Mouse (Mus musculus): ENCODE results near the gene Notch1. TPM values are rescaled to one million over a fixed set of nuclear protein-coding genes. Genes with fewer than 3 reads are reported as not detected.
A peak's percentile ranks its signal among the peaks of the same experiment; 100 is the strongest.

Gene Notch1
- total and polyA plus RNA-seq, 2 experiments: 6.2 to 9.7 TPM

DNA sequence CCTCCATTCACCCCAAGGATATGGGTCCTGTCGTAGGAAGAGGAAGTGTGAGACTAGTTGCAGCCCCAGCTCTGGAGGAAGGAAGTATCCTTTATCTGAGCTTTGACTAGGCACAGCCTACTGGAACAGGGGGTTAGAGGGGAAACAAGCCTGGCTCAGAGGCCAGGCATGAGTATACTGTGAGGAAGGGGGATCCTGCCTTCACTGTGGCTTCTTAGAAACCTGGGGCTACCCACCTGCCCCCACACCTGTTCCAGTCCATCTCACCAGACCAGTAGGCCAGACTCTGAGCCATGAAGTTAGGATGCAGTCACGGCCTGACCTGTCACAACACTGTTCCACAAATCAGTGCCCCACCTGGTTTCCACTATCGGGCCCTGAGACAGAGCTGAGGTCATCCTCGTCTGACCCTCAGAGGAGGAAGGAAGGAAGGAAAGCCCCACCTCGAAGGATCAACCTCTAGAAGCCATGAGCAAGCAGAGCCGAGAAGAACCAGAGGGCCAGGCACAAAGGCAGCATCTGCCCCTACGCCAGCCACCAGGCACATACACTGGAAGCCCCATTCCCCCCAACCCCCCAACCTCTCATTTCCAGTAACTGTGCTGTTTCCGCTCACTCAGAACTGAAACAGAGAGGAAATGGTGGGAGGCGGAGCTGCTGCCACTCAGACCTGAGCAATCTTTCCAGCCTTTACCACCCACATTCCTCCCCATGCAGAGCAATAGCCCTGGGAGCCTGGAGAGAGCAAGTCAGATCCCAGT is 23.3 kb downstream of the Notch1 start:
- DNase-seq (ENCODE audit: extremely low read depth, low read depth, low spot score): no peak
- TF ChIP-seq CTCF (IDR thresholded peaks at IDR 0.05; ENCODE audit: low read depth, low read length) (no peak), POLR2A (IDR thresholded peaks at IDR 0.05; ENCODE audit: extremely low read depth, insufficient read depth, low read length) (no peak)
- H3K27ac ChIP-seq (replicated peaks; ENCODE audit: insufficient read depth, low read depth, low read length): peak overlapping the region; percentile 83
- peaks cover 28% of the 10 kb centered on the region for H3K4me1 ChIP-seq (ENCODE audit: control insufficient read depth, insufficient read depth, low read length)
- H3K36me3 ChIP-seq (ENCODE audit: control insufficient read depth, insufficient read depth, low read length): no peaks in the 10 kb centered on the region
- H3K79me2 ChIP-seq (ENCODE audit: control insufficient read depth, insufficient read depth, low read length): peaks cover 82% of the 10 kb centered on the region
- 62% methylated on average over 9 of the region's 9 CpGs for WGBS
- no peak overlapping the region for H3K4me3 ChIP-seq (ENCODE audit: insufficient read depth, low read depth, low read length)
- H3K27me3 ChIP-seq (ENCODE audit: control insufficient read depth, insufficient read depth, low read length): no peaks in the 10 kb centered on the region
- H3K9ac ChIP-seq (ENCODE audit: low read depth, low read length): peak overlapping the region; percentile 3; the same call in 1 of the 2 replicates

DNA sequence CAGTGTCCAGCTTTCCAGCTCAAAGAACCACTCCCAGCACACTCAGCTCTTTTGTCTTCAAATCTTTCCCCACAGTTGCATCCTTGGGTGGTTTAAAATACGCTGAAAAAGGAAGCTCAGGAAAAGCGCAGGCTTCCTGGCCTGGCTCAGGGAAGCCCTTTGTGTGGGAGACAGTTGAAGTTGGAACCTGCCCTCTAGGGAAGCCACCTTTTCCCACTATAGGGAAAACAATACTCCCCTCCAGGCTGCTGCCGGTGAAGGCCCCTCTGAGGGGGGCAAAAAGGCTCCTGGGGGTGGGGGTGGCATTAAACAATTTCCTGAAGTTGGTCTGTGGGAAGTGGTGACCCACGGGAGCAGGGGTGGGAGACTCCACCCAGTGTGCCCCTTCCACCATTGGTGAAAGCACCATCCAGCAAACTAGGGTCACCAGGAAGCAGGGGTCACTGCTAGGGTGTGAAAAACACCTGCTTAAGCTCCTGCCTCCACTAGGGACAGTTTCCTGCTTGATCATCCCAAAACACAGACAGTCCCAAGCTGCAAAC is 25.6 kb downstream of the Notch1 start:
- Histone ChIP-seq H3K4me1 (ENCODE audit: control insufficient read depth, insufficient read depth, low read length) (peaks cover 29% of the 10 kb centered on the region), H3K36me3 (ENCODE audit: control insufficient read depth, insufficient read depth, low read length) (no peaks in the 10 kb centered on the region), H3K79me2 (ENCODE audit: control insufficient read depth, insufficient read depth, low read length) (peaks cover 90% of the 10 kb centered on the region), H3K27ac (replicated peaks; ENCODE audit: insufficient read depth, low read depth, low read length) (peak overlapping the region; percentile 57), H3K4me3 (ENCODE audit: insufficient read depth, low read depth, low read length) (no peak overlapping the region), H3K27me3 (ENCODE audit: control insufficient read depth, insufficient read depth, low read length) (no peaks in the 10 kb centered on the region), H3K9ac (ENCODE audit: low read depth, low read length) (no peak overlapping the region)
- TF ChIP-seq POLR2A (IDR thresholded peaks at IDR 0.05; ENCODE audit: extremely low read depth, insufficient read depth, low read length) (no peak), CTCF (IDR thresholded peaks at IDR 0.05; ENCODE audit: low read depth, low read length) (no peak)
- no peak for DNase-seq (ENCODE audit: extremely low read depth, low read depth, low spot score)
- WGBS: 58% methylated on average over 4 of the region's 4 CpGs

DNA sequence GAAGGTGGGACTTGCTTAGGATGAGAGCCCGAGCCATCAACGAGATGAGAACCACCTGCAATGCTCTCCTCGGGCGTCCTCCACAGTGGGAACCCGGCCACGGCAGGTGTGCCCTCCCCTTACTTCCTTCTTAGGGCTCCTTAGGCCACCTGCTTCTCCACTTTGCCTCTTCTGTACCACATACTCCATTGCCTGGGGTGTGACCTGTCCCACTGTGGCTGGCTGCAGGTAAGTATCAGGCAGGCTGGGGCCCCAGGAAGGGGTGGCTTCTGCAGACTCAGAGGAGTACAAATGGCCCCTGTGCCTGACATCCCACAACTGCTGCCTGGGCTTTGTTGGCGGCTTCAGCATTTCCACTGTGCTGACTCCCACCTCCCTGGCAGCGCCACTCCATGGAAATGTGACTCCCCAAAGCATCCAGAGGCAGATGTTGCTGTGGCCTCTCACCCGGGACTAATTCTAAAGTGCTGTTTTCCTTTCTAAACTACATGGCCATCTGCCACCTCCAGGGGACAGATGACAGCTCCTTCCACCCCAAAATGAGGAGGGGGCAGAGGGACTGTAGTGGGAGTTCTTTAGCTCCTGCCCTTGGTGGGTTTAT is 27.8 kb downstream of the Notch1 start:
- Histone ChIP-seq H3K4me1 (ENCODE audit: control insufficient read depth, insufficient read depth, low read length) (peaks cover 26% of the 10 kb centered on the region), H3K4me3 (ENCODE audit: insufficient read depth, low read depth, low read length) (no peak overlapping the region), H3K9ac (ENCODE audit: low read depth, low read length) (no peak overlapping the region), H3K27ac (replicated peaks; ENCODE audit: insufficient read depth, low read depth, low read length) (no peak overlapping the region; the same call in 1 of the 2 replicates), H3K27me3 (ENCODE audit: control insufficient read depth, insufficient read depth, low read length) (no peaks in the 10 kb centered on the region), H3K36me3 (ENCODE audit: control insufficient read depth, insufficient read depth, low read length) (no peaks in the 10 kb centered on the region), H3K79me2 (ENCODE audit: control insufficient read depth, insufficient read depth, low read length) (peaks cover 79% of the 10 kb centered on the region)
- no peak for TF ChIP-seq CTCF (IDR thresholded peaks at IDR 0.05; ENCODE audit: low read depth, low read length)
- TF ChIP-seq POLR2A (IDR thresholded peaks at IDR 0.05; ENCODE audit: extremely low read depth, insufficient read depth, low read length): no peak
- DNase-seq (ENCODE audit: extremely low read depth, low read depth, low spot score): no peak
- 77% methylated on average over 9 of the region's 9 CpGs for WGBS

DNA sequence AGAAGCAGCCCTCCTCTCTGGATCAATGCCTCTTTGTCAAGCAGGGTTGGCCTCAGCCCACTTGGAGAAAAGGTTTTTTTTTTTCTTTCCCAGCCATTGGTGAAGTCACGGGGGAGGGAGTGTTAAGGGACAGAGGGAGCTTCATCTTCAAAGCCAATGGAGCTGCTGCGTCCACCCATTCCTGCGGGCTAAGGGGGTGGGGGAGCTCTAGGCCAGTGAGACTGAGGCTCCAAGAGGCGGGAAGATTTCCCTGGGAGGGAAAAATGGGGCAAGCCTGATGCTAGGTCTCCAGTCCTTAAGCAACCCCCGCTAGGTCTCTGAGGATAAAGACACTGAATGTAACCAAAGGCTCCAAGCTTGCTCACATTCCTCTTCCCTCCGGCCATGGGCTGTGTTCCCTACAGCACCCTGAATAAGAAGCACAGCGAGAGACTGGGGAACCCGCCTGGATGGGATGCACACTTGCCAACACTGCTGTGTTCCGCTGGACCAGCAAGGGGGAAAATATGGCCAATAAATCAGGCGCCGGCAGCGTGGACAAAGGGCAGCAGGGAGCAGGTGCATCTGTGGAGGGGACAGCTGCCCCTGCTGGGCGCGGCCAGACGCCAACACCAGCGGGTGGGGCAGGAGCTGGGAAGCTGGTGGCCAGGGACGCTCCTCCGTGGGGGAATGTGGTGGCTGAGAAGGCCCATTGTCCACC is 29.0 kb downstream of the Notch1 start:
- WGBS: 74% methylated on average over 18 of the region's 18 CpGs
- no peaks in the 10 kb centered on the region for H3K27me3 ChIP-seq (ENCODE audit: control insufficient read depth, insufficient read depth, low read length)
- TF ChIP-seq POLR2A (IDR thresholded peaks at IDR 0.05; ENCODE audit: extremely low read depth, insufficient read depth, low read length) (no peak), CTCF (IDR thresholded peaks at IDR 0.05; ENCODE audit: low read depth, low read length) (no peak)
- no peak overlapping the region for H3K27ac ChIP-seq (replicated peaks; ENCODE audit: insufficient read depth, low read depth, low read length)
- H3K36me3 ChIP-seq (ENCODE audit: control insufficient read depth, insufficient read depth, low read length): no peaks in the 10 kb centered on the region
- peaks cover 35% of the 10 kb centered on the region for H3K4me1 ChIP-seq (ENCODE audit: control insufficient read depth, insufficient read depth, low read length)
- peaks cover 68% of the 10 kb centered on the region for H3K79me2 ChIP-seq (ENCODE audit: control insufficient read depth, insufficient read depth, low read length)
- 0 out of 2 replicates have a peak overlapping the region, but pooled peaks have one; percentile 25 for H3K9ac ChIP-seq (ENCODE audit: low read depth, low read length)
- H3K4me3 ChIP-seq (ENCODE audit: insufficient read depth, low read depth, low read length): no peak overlapping the region
- DNase-seq (ENCODE audit: extremely low read depth, low read depth, low spot score): no peak

DNA sequence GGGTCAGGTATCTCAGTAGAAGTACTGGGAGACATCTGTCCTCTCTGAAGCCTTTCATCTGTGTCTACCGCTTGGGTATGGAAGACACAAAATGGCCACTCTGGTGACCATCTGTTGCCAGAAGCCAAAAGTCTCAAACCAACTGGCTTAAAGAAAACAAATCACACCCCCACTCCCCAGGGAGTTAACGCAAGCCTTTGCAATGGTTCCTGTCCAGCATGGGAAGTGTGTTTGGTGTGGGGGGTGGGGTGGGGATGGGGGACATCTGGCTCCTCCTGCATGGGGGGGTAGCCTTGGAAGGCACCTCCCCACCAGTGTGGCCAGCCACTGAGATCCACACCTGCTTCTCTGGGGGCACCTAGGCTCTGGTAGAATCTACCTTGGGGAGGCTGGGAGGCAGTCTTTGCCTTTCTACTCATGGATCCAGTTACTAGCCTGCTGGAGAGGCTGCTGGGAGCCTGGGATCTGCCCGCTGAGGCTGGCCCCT is 29.6 kb downstream of the Notch1 start:
- peaks cover 63% of the 10 kb centered on the region for H3K79me2 ChIP-seq (ENCODE audit: control insufficient read depth, insufficient read depth, low read length)
- WGBS: 73% methylated on average over 3 of the region's 3 CpGs

More for the DNA sequence above, 29.6 kb downstream of the Notch1 start:
- no peak for DNase-seq (ENCODE audit: extremely low read depth, low read depth, low spot score)
- H3K27ac ChIP-seq (replicated peaks; ENCODE audit: insufficient read depth, low read depth, low read length): no peak overlapping the region
- H3K4me1 ChIP-seq (ENCODE audit: control insufficient read depth, insufficient read depth, low read length): peaks cover 39% of the 10 kb centered on the region
- no peaks in the 10 kb centered on the region for H3K27me3 ChIP-seq (ENCODE audit: control insufficient read depth, insufficient read depth, low read length)
- H3K9ac ChIP-seq (ENCODE audit: low read depth, low read length): no peak overlapping the region
- no peaks in the 10 kb centered on the region for H3K36me3 ChIP-seq (ENCODE audit: control insufficient read depth, insufficient read depth, low read length)
- no peak for TF ChIP-seq POLR2A (IDR thresholded peaks at IDR 0.05; ENCODE audit: extremely low read depth, insufficient read depth, low read length)
- no peak for TF ChIP-seq CTCF (IDR thresholded peaks at IDR 0.05; ENCODE audit: low read depth, low read length)
- H3K4me3 ChIP-seq (ENCODE audit: insufficient read depth, low read depth, low read length): no peak overlapping the region
